Mouse (Mus musculus): ENCODE data around the gene Fam169b. TPM values are rescaled to one million over a fixed set of nuclear protein-coding genes. Genes with fewer than 3 reads are reported as not detected.
"Not testable (repeated sequence)": the region's sequence is repeated elsewhere in the genome, so short reads cannot be mapped to it uniquely, and the experiment has no call there.

The Fam169b gene
- total RNA-seq, 2 experiments from 2014 or later = 0.24 TPM; not detected in 1

GRCm38 (mm10) chr7:68264531-68264930 is 9.1 kb upstream of the Fam169b start:
- peak; percentile 54 for DNase-seq

GRCm38 (mm10) chr7:68265391-68265790 is 8.2 kb upstream of the Fam169b start:
- DNase-seq = no peak

- peak; percentile 18 for DNase-seq
Measured at GRCm38 (mm10) chr7:68266691-68267090, 6.9 kb upstream of the Fam169b start.

- DNase-seq = no peak
Measured at GRCm38 (mm10) chr7:68270551-68270950, 3.1 kb upstream of the Fam169b start.

GRCm38 (mm10) chr7:68271816-68272215 is 1.8 kb upstream of the Fam169b start:
- DNase-seq = no peak

- no peak for DNase-seq
Measured at GRCm38 (mm10) chr7:68272607-68273006, 1.0 kb upstream of the Fam169b start.

GRCm38 (mm10) chr7:68274218-68274617 is 579 bp downstream of the Fam169b start:
- DNase-seq = no peak

GRCm38 (mm10) chr7:68274951-68275350 is 1.3 kb downstream of the Fam169b start:
- DNase-seq = no peak

- DNase-seq = not testable (repeated sequence)
Measured at GRCm38 (mm10) chr7:68275445-68275837, 1.8 kb downstream of the Fam169b start.

GRCm38 (mm10) chr7:68275838-68276731 is 2.4 kb downstream of the Fam169b start:
- DNase-seq = no peak

GRCm38 (mm10) chr7:68277054-68277896 is 3.6 kb downstream of the Fam169b start:
- no peak for DNase-seq

- no peak for DNase-seq
Measured at GRCm38 (mm10) chr7:68277897-68278270, 4.2 kb downstream of the Fam169b start.

GRCm38 (mm10) chr7:68278385-68278784 is 4.7 kb downstream of the Fam169b start:
- no peak for DNase-seq

- DNase-seq = no peak
Measured at GRCm38 (mm10) chr7:68278908-68279307, 5.3 kb downstream of the Fam169b start.

- no peak for DNase-seq
Measured at GRCm38 (mm10) chr7:68279481-68279880, 5.8 kb downstream of the Fam169b start.

- DNase-seq = no peak
Measured at GRCm38 (mm10) chr7:68280352-68280869, 6.8 kb downstream of the Fam169b start.

GRCm38 (mm10) chr7:68281341-68281740 is 7.7 kb downstream of the Fam169b start:
- DNase-seq = no peak

- DNase-seq = no peak
Measured at GRCm38 (mm10) chr7:68282304-68283132, 8.9 kb downstream of the Fam169b start.

GRCm38 (mm10) chr7:68283133-68283520 is 9.5 kb downstream of the Fam169b start:
- DNase-seq = not testable (repeated sequence)

GRCm38 (mm10) chr7:68283776-68284175 is 10.1 kb downstream of the Fam169b start:
- no peak for DNase-seq

GRCm38 (mm10) chr7:68285851-68286298 is 12.2 kb downstream of the Fam169b start:
- no peak for DNase-seq

Data from heart, postnatal 4 days (tissue).